Mouse (Mus musculus): Measurements from ENCODE around the gene Gls2.
"Not testable (repeated sequence)": the region's sequence is repeated elsewhere in the genome, so short reads cannot be mapped to it uniquely, and the experiment has no call there.

Gls2 gene

GRCm38 (mm10) chr10:128194551-128195461, 549 bp downstream of the Gls2 start:
- DNase-seq (ENCODE audit: low spot score): peak; percentile 69

GRCm38 (mm10) chr10:128201856-128202255, 7.6 kb downstream of the Gls2 start:
- DNase-seq (ENCODE audit: low spot score): no peak

GRCm38 (mm10) chr10:128204941-128205340, 10.7 kb downstream of the Gls2 start:
- no peak for DNase-seq (ENCODE audit: low spot score)

GRCm38 (mm10) chr10:128208326-128208725, 14.1 kb downstream of the Gls2 start:
- DNase-seq (ENCODE audit: low spot score): no peak

GRCm38 (mm10) chr10:128209311-128210009, 15.2 kb downstream of the Gls2 start:
- DNase-seq (ENCODE audit: low spot score): no peak

- no peak for DNase-seq (ENCODE audit: low spot score)
Observed at GRCm38 (mm10) chr10:128210131-128210530, 15.9 kb downstream of the Gls2 start.

GRCm38 (mm10) chr10:128210954-128211353, 16.7 kb downstream of the Gls2 start:
- DNase-seq (ENCODE audit: low spot score): no peak

- DNase-seq (ENCODE audit: low spot score): peak; percentile 95
Observed at GRCm38 (mm10) chr10:128211390-128212108, 17.3 kb downstream of the Gls2 start, which contains the start of gene Spryd4. Spryd4 (minus strand) TSS chr10:128211807.

GRCm38 (mm10) chr10:128212148-128212547, 17.9 kb downstream of the Gls2 start:
- no peak for DNase-seq (ENCODE audit: low spot score)

GRCm38 (mm10) chr10:128212871-128213323, 18.6 kb downstream of the Gls2 start:
- DNase-seq (ENCODE audit: low spot score): peak; percentile 79

GRCm38 (mm10) chr10:128214112-128214511, 19.9 kb downstream of the Gls2 start:
- not testable (repeated sequence) for DNase-seq (ENCODE audit: low spot score)

- no peak for DNase-seq (ENCODE audit: low spot score)
Observed at GRCm38 (mm10) chr10:128214981-128215380, 20.7 kb downstream of the Gls2 start.

GRCm38 (mm10) chr10:128218387-128219117, 24.3 kb downstream of the Gls2 start:
- DNase-seq (ENCODE audit: low spot score): no peak

- DNase-seq (ENCODE audit: low spot score): no peak
Observed at GRCm38 (mm10) chr10:128221533-128222286, 27.5 kb downstream of the Gls2 start.

GRCm38 (mm10) chr10:128225064-128225463, 30.8 kb downstream of the Gls2 start:
- DNase-seq (ENCODE audit: low spot score): no peak

- DNase-seq (ENCODE audit: low spot score): no peak
Observed at GRCm38 (mm10) chr10:128225538-128225937, 31.3 kb downstream of the Gls2 start, which contains the start of gene Mip. Mip (plus strand) TSS chr10:128225838.

GRCm38 (mm10) chr10:128227592-128227991, 33.3 kb downstream of the Gls2 start:
- no peak for DNase-seq (ENCODE audit: low spot score)

GRCm38 (mm10) chr10:128228009-128228408, 33.8 kb downstream of the Gls2 start:
- DNase-seq (ENCODE audit: low spot score): no peak

GRCm38 (mm10) chr10:128230582-128230981, 36.3 kb downstream of the Gls2 start:
- no peak for DNase-seq (ENCODE audit: low spot score)

- no peak for DNase-seq (ENCODE audit: low spot score)
Observed at GRCm38 (mm10) chr10:128231146-128231545, 36.9 kb downstream of the Gls2 start.
